Mouse (Mus musculus): ENCODE measurements around the gene Rbm19. TPM values are rescaled to one million over a fixed set of nuclear protein-coding genes. Genes with fewer than 3 reads are reported as not detected.

Gene Rbm19
- polyA plus RNA-seq, 1 experiment, result 21.3 TPM

DNA sequence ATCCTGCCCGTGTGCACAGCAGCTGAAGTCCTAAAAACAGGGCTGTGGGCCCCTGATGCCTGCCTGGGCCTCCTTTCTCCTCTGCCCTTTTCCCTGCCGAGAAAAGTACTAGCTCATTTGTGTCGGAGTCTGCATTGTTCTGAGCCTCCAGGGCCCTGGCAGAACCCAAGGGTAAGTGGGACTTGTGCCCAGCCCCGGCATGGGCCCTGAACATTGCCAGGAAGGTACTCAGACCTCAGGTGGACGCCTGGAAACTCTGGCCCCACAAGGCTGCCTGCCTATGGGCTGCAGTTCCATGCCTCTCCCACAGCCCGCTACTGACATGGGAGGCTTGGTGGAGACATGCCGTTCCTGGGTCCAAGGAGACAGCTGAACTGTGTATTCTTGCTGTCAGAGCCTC lies 72.3 kb downstream of the Rbm19 start:
- TF ChIP-seq CTCF (IDR thresholded peaks at IDR 0.05; ENCODE audit: control insufficient read depth, insufficient read depth, low read length), result no peak
- no peak for TF ChIP-seq POLR2A (IDR thresholded peaks at IDR 0.05; ENCODE audit: borderline replicate concordance, control insufficient read depth, low read depth, low read length)
- Histone ChIP-seq H3K4me3 (replicated peaks; ENCODE audit: control insufficient read depth, low read depth, low read length) (no peak overlapping the region), H3K27ac (ENCODE audit: control insufficient read depth, insufficient read depth, low read depth, low read length, poor library complexity) (no peak overlapping the region), H3K4me1 (ENCODE audit: control insufficient read depth, insufficient read depth, low read length) (no peaks in the 10 kb centered on the region)
- WGBS, result 75% methylated on average over 7 of the region's 7 CpGs

DNA sequence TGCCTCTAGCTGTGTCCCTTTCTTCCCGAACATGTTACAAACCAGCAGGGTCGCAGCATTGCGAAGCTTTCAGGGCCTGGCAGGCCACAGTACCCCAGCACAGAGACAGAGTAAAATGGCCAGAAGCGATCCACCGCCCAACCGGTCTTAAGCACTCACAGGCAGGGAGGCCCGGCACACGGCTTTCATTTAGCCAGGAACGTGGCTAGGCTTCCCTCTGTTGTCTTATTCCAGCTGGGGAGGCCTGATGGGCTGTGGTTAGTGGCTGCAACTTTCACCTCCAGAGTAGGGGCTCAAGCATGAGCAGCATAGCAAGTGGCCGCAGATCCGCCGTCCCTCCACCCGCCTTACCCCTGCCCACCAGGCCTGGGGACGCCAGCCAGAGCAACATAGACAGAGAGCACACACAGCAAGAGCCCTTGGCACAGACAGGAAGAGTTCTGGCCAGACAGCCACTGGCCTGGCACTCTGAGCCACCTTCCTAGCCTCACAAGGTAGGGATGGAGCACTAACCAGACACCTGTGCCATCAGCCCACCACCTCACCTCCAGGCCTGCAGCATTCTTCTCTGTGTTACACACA lies 73.8 kb downstream of the Rbm19 start:
- Histone ChIP-seq H3K4me1 (ENCODE audit: control insufficient read depth, insufficient read depth, low read length) (no peaks in the 10 kb centered on the region), H3K4me3 (replicated peaks; ENCODE audit: control insufficient read depth, low read depth, low read length) (no peak overlapping the region), H3K27ac (ENCODE audit: control insufficient read depth, insufficient read depth, low read depth, low read length, poor library complexity) (no peak overlapping the region)
- 85% methylated on average over 14 of the region's 14 CpGs for WGBS
- TF ChIP-seq CTCF (IDR thresholded peaks at IDR 0.05; ENCODE audit: control insufficient read depth, insufficient read depth, low read length) (no peak), POLR2A (IDR thresholded peaks at IDR 0.05; ENCODE audit: borderline replicate concordance, control insufficient read depth, low read depth, low read length) (no peak)

GRCm38 (mm10) chr5:120191620-120192019 lies 75.4 kb downstream of the Rbm19 start:
- WGBS, result 89% methylated on average over 9 of the region's 9 CpGs
- Histone ChIP-seq H3K27ac (ENCODE audit: control insufficient read depth, insufficient read depth, low read depth, low read length, poor library complexity) (no peak overlapping the region), H3K4me1 (ENCODE audit: control insufficient read depth, insufficient read depth, low read length) (no peaks in the 10 kb centered on the region), H3K4me3 (replicated peaks; ENCODE audit: control insufficient read depth, low read depth, low read length) (no peak overlapping the region)
- TF ChIP-seq CTCF (IDR thresholded peaks at IDR 0.05; ENCODE audit: control insufficient read depth, insufficient read depth, low read length), result no peak
- TF ChIP-seq POLR2A (IDR thresholded peaks at IDR 0.05; ENCODE audit: borderline replicate concordance, control insufficient read depth, low read depth, low read length), result no peak

- no peak for TF ChIP-seq CTCF (IDR thresholded peaks at IDR 0.05; ENCODE audit: control insufficient read depth, insufficient read depth, low read length)
- WGBS, result 22% methylated on average over 16 of the region's 16 CpGs
- no peaks in the 10 kb centered on the region for H3K4me1 ChIP-seq (ENCODE audit: control insufficient read depth, insufficient read depth, low read length)
- no peak overlapping the region for H3K4me3 ChIP-seq (replicated peaks; ENCODE audit: control insufficient read depth, low read depth, low read length)
- no peak overlapping the region for H3K27ac ChIP-seq (ENCODE audit: control insufficient read depth, insufficient read depth, low read depth, low read length, poor library complexity)
These were observed 78.2 kb downstream of the Rbm19 start for GRCm38 (mm10) chr5:120194309-120194941.

DNA sequence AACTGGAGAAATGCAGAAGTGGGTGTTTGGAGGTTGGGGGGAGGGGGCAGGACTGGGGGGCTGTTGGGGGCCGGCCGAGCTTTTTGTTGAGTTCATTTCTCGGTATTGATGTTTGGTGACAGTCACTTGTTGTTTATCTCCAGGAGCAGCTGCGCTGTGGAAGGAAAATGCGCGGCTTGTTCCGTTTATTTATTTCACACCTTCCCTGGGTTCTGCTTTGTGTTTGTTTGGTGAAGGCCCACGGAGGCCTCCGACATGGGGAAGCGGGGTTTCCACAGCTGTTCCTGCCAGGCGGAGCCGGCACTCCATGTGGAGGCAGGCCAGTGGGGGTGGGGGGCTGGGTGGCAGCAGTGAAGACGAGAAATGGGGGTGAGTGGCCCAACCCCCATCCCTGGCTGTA lies 78.7 kb downstream of the Rbm19 start:
- no peak overlapping the region for H3K4me3 ChIP-seq (replicated peaks; ENCODE audit: control insufficient read depth, low read depth, low read length)
- H3K27ac ChIP-seq (ENCODE audit: control insufficient read depth, insufficient read depth, low read depth, low read length, poor library complexity), result no peak overlapping the region
- TF ChIP-seq CTCF (IDR thresholded peaks at IDR 0.05; ENCODE audit: control insufficient read depth, insufficient read depth, low read length), result no peak
- TF ChIP-seq POLR2A (IDR thresholded peaks at IDR 0.05; ENCODE audit: borderline replicate concordance, control insufficient read depth, low read depth, low read length), result no peak
- WGBS, result 16% methylated on average over 13 of the region's 13 CpGs
- no peaks in the 10 kb centered on the region for H3K4me1 ChIP-seq (ENCODE audit: control insufficient read depth, insufficient read depth, low read length)

DNA sequence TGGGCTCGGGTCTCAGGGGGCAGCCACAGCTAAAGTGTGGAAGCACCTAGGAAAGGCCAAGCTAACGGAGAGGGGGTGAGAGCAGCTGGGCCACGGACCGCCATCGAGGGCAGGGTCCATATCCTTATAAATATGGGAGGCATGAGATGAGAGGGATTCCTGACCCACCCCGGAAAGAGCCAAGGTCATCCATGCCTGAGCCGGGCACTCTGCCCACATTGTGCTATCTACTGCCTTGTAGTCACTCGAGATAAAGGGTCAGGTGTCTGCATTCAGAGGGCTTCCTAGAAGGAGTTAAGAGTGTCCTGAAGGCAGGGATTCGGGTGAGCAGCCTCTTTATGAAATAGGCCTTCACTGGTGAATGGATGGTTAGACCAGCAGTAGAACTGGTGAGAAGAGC lies 80.6 kb downstream of the Rbm19 start:
- Histone ChIP-seq H3K27ac (ENCODE audit: control insufficient read depth, insufficient read depth, low read depth, low read length, poor library complexity) (no peak overlapping the region), H3K4me1 (ENCODE audit: control insufficient read depth, insufficient read depth, low read length) (no peaks in the 10 kb centered on the region), H3K4me3 (replicated peaks; ENCODE audit: control insufficient read depth, low read depth, low read length) (no peak overlapping the region)
- TF ChIP-seq POLR2A (IDR thresholded peaks at IDR 0.05; ENCODE audit: borderline replicate concordance, control insufficient read depth, low read depth, low read length) (no peak), CTCF (IDR thresholded peaks at IDR 0.05; ENCODE audit: control insufficient read depth, insufficient read depth, low read length) (no peak)
- 77% methylated on average over 9 of the region's 9 CpGs for WGBS

DNA sequence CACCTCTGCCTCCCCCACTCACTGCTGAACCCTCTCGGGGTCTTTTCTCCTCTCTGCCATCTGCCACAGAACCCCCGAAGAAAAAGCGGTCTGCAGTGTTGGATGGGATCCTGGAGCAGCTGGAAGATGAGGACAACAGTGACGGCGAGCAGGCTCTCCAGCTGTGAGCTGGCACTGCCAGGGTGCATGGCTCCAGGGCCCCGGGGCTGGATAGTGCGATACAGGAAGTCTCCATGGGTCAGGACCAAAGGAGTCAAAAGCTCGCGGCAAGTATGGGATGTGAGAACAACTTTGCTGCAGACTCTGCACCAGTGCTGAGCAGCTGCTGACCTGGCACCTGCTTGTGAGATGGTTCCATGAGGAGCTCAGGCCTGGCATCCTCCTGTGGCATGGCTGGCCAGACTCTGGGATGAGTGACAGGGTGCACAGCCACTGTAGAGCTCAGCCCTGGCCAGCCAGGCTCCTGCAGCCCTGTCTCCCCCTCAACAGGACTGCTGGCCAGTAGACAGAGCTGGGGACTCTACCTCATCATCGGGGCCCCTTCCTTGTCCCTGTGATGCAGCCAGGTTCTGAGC lies 81.6 kb downstream of the Rbm19 start:
- Histone ChIP-seq H3K4me1 (ENCODE audit: control insufficient read depth, insufficient read depth, low read length) (no peaks in the 10 kb centered on the region), H3K27ac (ENCODE audit: control insufficient read depth, insufficient read depth, low read depth, low read length, poor library complexity) (no peak overlapping the region), H3K4me3 (replicated peaks; ENCODE audit: control insufficient read depth, low read depth, low read length) (no peak overlapping the region)
- WGBS, result 86% methylated on average over 10 of the region's 10 CpGs
- TF ChIP-seq POLR2A (IDR thresholded peaks at IDR 0.05; ENCODE audit: borderline replicate concordance, control insufficient read depth, low read depth, low read length) (no peak), CTCF (IDR thresholded peaks at IDR 0.05; ENCODE audit: control insufficient read depth, insufficient read depth, low read length) (no peak)

- 82% methylated on average over 7 of the region's 7 CpGs for WGBS
- Histone ChIP-seq H3K4me3 (replicated peaks; ENCODE audit: control insufficient read depth, low read depth, low read length) (no peak overlapping the region), H3K27ac (ENCODE audit: control insufficient read depth, insufficient read depth, low read depth, low read length, poor library complexity) (no peak overlapping the region), H3K4me1 (ENCODE audit: control insufficient read depth, insufficient read depth, low read length) (no peaks in the 10 kb centered on the region)
- no peak for TF ChIP-seq POLR2A (IDR thresholded peaks at IDR 0.05; ENCODE audit: borderline replicate concordance, control insufficient read depth, low read depth, low read length)
- no peak for TF ChIP-seq CTCF (IDR thresholded peaks at IDR 0.05; ENCODE audit: control insufficient read depth, insufficient read depth, low read length)
These were observed 83.6 kb downstream of the Rbm19 start for GRCm38 (mm10) chr5:120199865-120200264.

Measured in bone marrow, adult 2 months (tissue).